Mouse (Mus musculus) liver, embryonic 13.5 days (tissue): ENCODE results near the gene Smim17. TPM values are rescaled to one million over a fixed set of nuclear protein-coding genes. Genes with fewer than 3 reads are reported as not detected.

Source experiments
- polyA plus RNA-seq: library from polyadenylated mRNA; unstranded; fragments of >200 nt; fragmentation: Nextera tagmentation; extraction: Ambion mirVana; gene quantifications from 2 replicates; pipeline ENCODE4 v1.2.1, GENCODE M21; 2015

Gene Smim17
- polyA plus RNA-seq, 1 experiment from 2014 or later, result not detected

Other genes with a start within 250 kb of the Smim17 start
- gene Zfp787, start 242.7 kb upstream of the Smim17 start, polyA plus RNA-seq, result 9.9 and 12.0 TPM in 2 replicates
- gene Zfp444, start 226.5 kb upstream of the Smim17 start, polyA plus RNA-seq, result 19.6 and 21.0 TPM in 2 replicates
- gene Galp, start 201.6 kb upstream of the Smim17 start, polyA plus RNA-seq, result not detected in 2 replicates
- not detected in 2 replicates for gene Zscan5b, start 176.4 kb upstream of the Smim17 start, polyA plus RNA-seq
- gene Epp13, start 146.0 kb upstream of the Smim17 start, polyA plus RNA-seq, result not detected in 2 replicates
- 7.1 and 7.6 TPM in 2 replicates for gene Zfp667, start 112.1 kb upstream of the Smim17 start, polyA plus RNA-seq
- 1.1 and 1.3 TPM in 2 replicates for gene Zfp583, start 67.4 kb upstream of the Smim17 start, polyA plus RNA-seq
- gene Gm3854, start 55.0 kb upstream of the Smim17 start, polyA plus RNA-seq, result 0.32 and 0.39 TPM in 2 replicates
- gene Zfp78, start 35.4 kb upstream of the Smim17 start, polyA plus RNA-seq, result 0.88 and 0.97 TPM in 2 replicates
- gene Zfp28, start 15.4 kb upstream of the Smim17 start, polyA plus RNA-seq, result 1.3 and 1.6 TPM in 2 replicates
- not detected in 2 replicates for gene Gm20715, start 11.6 kb downstream of the Smim17 start, polyA plus RNA-seq
- not detected in 2 replicates for gene Olfr1344, start 40.0 kb downstream of the Smim17 start, polyA plus RNA-seq
- gene Olfr1336, start 57.5 kb downstream of the Smim17 start, polyA plus RNA-seq, result not detected in 2 replicates
- gene Olfr1346, start 68.4 kb downstream of the Smim17 start, polyA plus RNA-seq, result not detected in 2 replicates
- not detected in 2 replicates for gene Olfr5, start 88.2 kb downstream of the Smim17 start, polyA plus RNA-seq
- not detected in 2 replicates for gene Olfr1347, start 101.0 kb downstream of the Smim17 start, polyA plus RNA-seq
- gene Olfr1348, start 110.0 kb downstream of the Smim17 start, polyA plus RNA-seq, result not detected in 2 replicates
- gene Olfr1349, start 124.2 kb downstream of the Smim17 start, polyA plus RNA-seq, result not detected in 2 replicates
- not detected in 2 replicates for gene Olfr1350, start 166.1 kb downstream of the Smim17 start, polyA plus RNA-seq